Mouse (Mus musculus): ENCODE measurements around the gene Fbxo33.

GRCm38 (mm10) chr12:59238434-59238833 is 18.9 kb upstream of the Fbxo33 start:
- TF ChIP-seq CTCF (IDR thresholded peaks at IDR 0.05; ENCODE audit: control insufficient read depth, insufficient read depth, low read length) (no peak), POLR2A (IDR thresholded peaks at IDR 0.05; ENCODE audit: borderline replicate concordance, control insufficient read depth, low read depth, low read length) (no peak)

All from bone marrow, adult 2 months (tissue).